Mouse (Mus musculus) B cell, adult 67 days (primary cell): ENCODE results near the gene Ntn1. TPM values are rescaled to one million over a fixed set of nuclear protein-coding genes. Genes with fewer than 3 reads are reported as not detected.

ENCODE experiments used
- total RNA-seq, 2 experiments: library from RNA; stranded (reverse); gene quantifications; 4 replicates each; pipeline ENCODE4 v1.2.4; 2023

Gene Ntn1
- not detected for total RNA-seq

DNA sequence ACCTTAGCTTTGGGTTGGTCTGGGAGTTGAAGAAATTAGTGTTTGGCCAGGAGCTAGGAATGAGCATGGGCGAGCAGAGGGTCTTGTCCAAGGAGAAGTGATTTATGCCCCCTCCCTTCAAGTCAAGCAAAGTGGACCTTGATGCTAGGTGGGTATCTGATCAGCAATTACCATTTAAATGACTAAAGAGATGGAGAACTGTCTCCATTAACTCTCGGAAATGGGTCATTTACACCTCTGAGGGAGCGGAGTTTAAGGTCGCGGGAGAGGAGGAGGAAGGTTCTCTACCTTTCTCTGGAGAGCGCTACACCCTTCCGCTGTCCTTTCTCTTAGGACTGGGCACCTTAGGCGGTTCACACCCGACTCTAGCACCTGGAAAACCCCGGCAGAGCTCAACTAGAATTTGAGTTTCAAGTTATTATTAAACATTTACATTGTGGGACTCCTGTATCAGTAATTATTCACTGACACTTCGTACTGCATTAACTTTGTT lies at the start of gene Ntn1:
TSS of gene Ntn1 (minus strand) at position 97 of the 493 bp plus-strand sequence.

GRCm38 (mm10) chr11:68431699-68432360 lies 31.2 kb upstream of the Ntn1 start, which contains the start of gene Pik3r5:
Gene Pik3r5, plus strand, starts transcription at chr11:68432121.

Other genes with a start within 250 kb of the Ntn1 start
- gene Pik3r5, start 31.3 kb upstream of the Ntn1 start, total RNA-seq = 10 to 100 TPM; 36.1 to 37.2 TPM
- under 1 TPM in 1 of 2 experiments, not detected in 1; 0.64 TPM for gene Pik3r6, start 102.2 kb upstream of the Ntn1 start, total RNA-seq
- not detected for gene Mfsd6l, start 155.4 kb upstream of the Ntn1 start, total RNA-seq
- not detected for gene Ccdc42, start 186.2 kb upstream of the Ntn1 start, total RNA-seq